Mouse (Mus musculus) heart, postnatal 0 days (tissue): ENCODE data around the gene Esrrg. TPM values are rescaled to one million over a fixed set of nuclear protein-coding genes. Genes with fewer than 3 reads are reported as not detected.

Experiments
- ATAC-seq: fragments of 200-750 bp; cut with Nextera tagmentation; 2 replicates; pipeline ENCODE4 v1.8.0; 2017; ENCODE audit warnings: low read depth, moderate number of reproducible peaks, moderate library complexity; ENCODE audit not compliant: insufficient read depth
- DNase-seq: peaks from one replicate; pipeline ENCODE4 v3.0.0-alpha.2; 2016; ENCODE audit warnings: low spot score
- H3K27ac ChIP-seq: fragments of 300-500 bp; sonication (generic); 2 replicates; pipeline ENCODE4 v1.5.1; 2014; ENCODE audit warnings: low read depth, mild to moderate bottlenecking
- H3K27me3 ChIP-seq: fragments of 300-500 bp; sonication (generic); 2 replicates; pipeline ENCODE4 v1.6.1; 2014; ENCODE audit warnings: low read length, mixed read lengths; ENCODE audit not compliant: control insufficient read depth, insufficient read depth
- H3K36me3 ChIP-seq: fragments of 300-500 bp; sonication (generic); replicated peaks from 2 replicates; pipeline ENCODE4 v1.6.1; 2014; ENCODE audit warnings: low read length, mixed read lengths; ENCODE audit not compliant: control insufficient read depth, insufficient read depth
- H3K4me1 ChIP-seq: fragments of 300-500 bp; sonication (generic); 2 replicates; pipeline ENCODE4 v1.6.1; 2014; ENCODE audit warnings: antibody characterized with exemption; ENCODE audit not compliant: control insufficient read depth, insufficient read depth
- H3K4me2 ChIP-seq: fragments of 300-500 bp; sonication (generic); 2 replicates; pipeline ENCODE4 v1.6.1; 2014; ENCODE audit warnings: low read depth, mild to moderate bottlenecking, low read length, moderate library complexity
- H3K4me3 ChIP-seq: fragments of 300-500 bp; sonication (generic); 2 replicates; pipeline ENCODE4 v1.5.1; 2014; ENCODE audit warnings: low read depth, low read length
- H3K9ac ChIP-seq: fragments of 300-500 bp; sonication (generic); replicated peaks from 2 replicates; pipeline ENCODE4 v1.6.1; 2014; ENCODE audit warnings: low read depth, low read length, mixed read lengths
- H3K9me3 ChIP-seq: fragments of 300-500 bp; sonication (generic); replicated peaks from 2 replicates; pipeline ENCODE4 v1.6.1; 2016; ENCODE audit warnings: low read length; ENCODE audit not compliant: control insufficient read depth
- CTCF ChIP-seq: IDR thresholded peaks from 2 replicates; pipeline ENCODE4 v1.5.1; 2016; ENCODE audit warnings: antibody characterized with exemption, control low read depth, low read depth
- EP300 ChIP-seq: IDR thresholded peaks from 2 replicates; pipeline ENCODE4 v1.6.1; 2016; ENCODE audit warnings: antibody characterized with exemption, low read depth
- WGBS: fragments of 180-500 bp; shearing (Covaris S2); extraction: QIAGEN DNeasy Blood & Tissue Kit; methylation state at CpG from one replicate; pipeline ENCODE4 v1.1.7; 2014; 5-methylcytosine and 5-hydroxymethylcytosine counted together
- polyA plus RNA-seq: library from polyadenylated mRNA; unstranded; fragments of >200 nt; fragmentation: Nextera tagmentation; extraction: Ambion mirVana; gene quantifications from 2 replicates; pipeline ENCODE4 v1.2.1, GENCODE M21; 2015
- total RNA-seq: library from RNA; depleted of rRNA; stranded (reverse); fragments of >200 nt; gene quantifications from 2 replicates; pipeline ENCODE4 v1.2.3, GENCODE M21; 2014; ENCODE audit warnings: low replicate concordance

Esrrg gene
- total and polyA plus RNA-seq, 2 experiments from 2014 or later: 11.5 to 16.8 TPM

DNA sequence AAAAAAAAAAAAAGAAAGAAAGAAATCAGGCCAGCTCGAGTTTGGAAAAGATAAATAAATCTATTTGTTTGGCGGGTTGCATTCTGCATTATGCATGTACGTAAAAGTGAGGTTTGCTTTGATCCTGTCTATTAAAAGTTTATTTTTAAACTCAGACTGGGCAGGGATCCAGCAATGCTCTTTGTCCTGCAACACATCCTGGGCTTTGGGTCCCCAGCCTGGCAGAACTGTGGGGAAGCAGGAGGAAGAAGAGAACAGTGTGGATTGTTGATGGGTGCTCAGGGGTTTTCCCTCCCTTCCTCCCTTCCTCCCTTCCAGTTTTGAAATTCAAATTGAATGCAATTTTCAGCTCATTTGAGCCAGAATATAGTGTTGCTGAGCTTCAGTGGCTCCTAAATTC is 187.0 kb downstream of the Esrrg start:
- Histone ChIP-seq H3K9me3 (no peaks in the 10 kb centered on the region), H3K36me3 (no peaks in the 10 kb centered on the region), H3K4me3 (no peak overlapping the region; the same call in 1 of the 2 replicates), H3K27ac (peak overlapping the region; percentile 55; the same call in 1 of the 2 replicates), H3K27me3 (no peaks in the 10 kb centered on the region), H3K9ac (no peak overlapping the region), H3K4me2 (peak overlapping the region; percentile 46), H3K4me1 (peaks cover 21% of the 10 kb centered on the region)
- DNase-seq: peak; percentile 65
- WGBS: 23% methylated on average over 3 of the region's 3 CpGs
- TF ChIP-seq CTCF (peak; percentile 13; the same call in 1 of the 2 replicates), EP300 (no peak)
- peak; percentile 51; the same call in 1 of the 2 replicates for ATAC-seq

- 29% methylated on average over 7 of the region's 7 CpGs for WGBS
- ATAC-seq: peak; percentile 41; the same call in 1 of the 2 replicates
- Histone ChIP-seq H3K36me3 (no peaks in the 10 kb centered on the region), H3K4me3 (no peak overlapping the region), H3K4me2 (no peak overlapping the region), H3K27me3 (no peaks in the 10 kb centered on the region), H3K4me1 (peaks cover 27% of the 10 kb centered on the region), H3K9me3 (no peaks in the 10 kb centered on the region), H3K9ac (no peak overlapping the region), H3K27ac (no peak overlapping the region)
- TF ChIP-seq CTCF (no peak), EP300 (no peak)
- DNase-seq: peak; percentile 32
These were observed 190.7 kb downstream of the Esrrg start for GRCm38 (mm10) chr1:187799300-187799699.

DNA sequence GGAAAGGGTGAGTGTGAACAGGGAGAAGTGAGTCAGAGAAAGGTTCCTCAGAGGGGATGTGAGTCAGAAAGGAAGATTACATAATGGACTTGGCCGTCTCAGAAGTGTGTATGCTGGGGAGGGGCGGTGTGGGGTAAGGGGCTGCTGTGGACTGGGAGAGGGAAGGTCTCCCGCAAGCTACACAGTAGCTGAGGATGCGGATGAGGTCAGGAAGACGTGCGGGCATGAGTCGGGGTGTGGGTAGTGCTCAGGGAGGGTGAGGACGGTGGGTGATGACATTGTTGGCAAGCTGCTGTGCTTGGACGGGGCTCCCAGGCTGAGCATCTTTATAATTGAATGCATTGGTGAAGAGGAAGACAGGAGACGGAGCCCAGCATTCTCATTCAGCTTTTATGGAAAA is 192.2 kb downstream of the Esrrg start:
- no peak for ATAC-seq
- no peaks in the 10 kb centered on the region for H3K9me3 ChIP-seq
- TF ChIP-seq CTCF: no peak
- no peak for TF ChIP-seq EP300
- H3K4me2 ChIP-seq: no peak overlapping the region
- DNase-seq: no peak
- no peak overlapping the region for H3K4me3 ChIP-seq
- H3K27ac ChIP-seq: no peak overlapping the region
- H3K27me3 ChIP-seq: no peaks in the 10 kb centered on the region
- H3K36me3 ChIP-seq: no peaks in the 10 kb centered on the region
- peaks cover 25% of the 10 kb centered on the region for H3K4me1 ChIP-seq
- no peak overlapping the region for H3K9ac ChIP-seq
- 56% methylated on average over 10 of the region's 10 CpGs for WGBS

DNA sequence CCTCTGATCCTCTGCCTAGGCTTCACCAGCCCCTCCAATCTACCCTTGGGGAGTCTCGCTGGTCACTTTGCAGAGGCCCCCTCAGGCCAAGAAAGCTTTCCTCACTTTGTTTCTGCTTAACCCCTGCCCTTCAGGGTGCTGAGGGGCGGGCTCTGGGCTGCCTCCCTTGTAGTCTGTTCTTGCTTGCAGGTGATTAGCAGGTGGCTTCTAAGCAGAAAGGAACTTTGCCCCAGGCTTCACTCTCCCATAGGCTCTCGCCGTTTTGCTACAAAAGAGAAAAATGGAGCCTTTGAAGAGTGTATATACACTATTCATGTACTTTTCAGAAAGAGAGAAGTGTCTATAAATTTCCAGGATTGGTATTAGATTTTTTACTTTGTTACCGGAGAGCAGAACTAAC is 195.0 kb downstream of the Esrrg start:
- WGBS: 74% methylated on average over 5 of the region's 5 CpGs
- Histone ChIP-seq H3K9ac (no peak overlapping the region), H3K27me3 (no peaks in the 10 kb centered on the region), H3K4me3 (no peak overlapping the region), H3K27ac (no peak overlapping the region), H3K4me2 (no peak overlapping the region), H3K4me1 (peaks cover 19% of the 10 kb centered on the region), H3K36me3 (no peaks in the 10 kb centered on the region), H3K9me3 (no peaks in the 10 kb centered on the region)
- DNase-seq (no peak), ATAC-seq (no peak)
- TF ChIP-seq EP300 (no peak), CTCF (no peak)

- Histone ChIP-seq H3K4me3 (no peak overlapping the region), H3K27ac (no peak overlapping the region), H3K4me2 (no peak overlapping the region), H3K9ac (no peak overlapping the region), H3K27me3 (no peaks in the 10 kb centered on the region), H3K4me1 (peaks cover 19% of the 10 kb centered on the region), H3K9me3 (no peaks in the 10 kb centered on the region), H3K36me3 (no peaks in the 10 kb centered on the region)
- ATAC-seq: no peak
- WGBS: 24% methylated on average over 5 of the region's 5 CpGs
- DNase-seq: no peak
- no peak for TF ChIP-seq EP300
- no peak for TF ChIP-seq CTCF
These were observed 195.4 kb downstream of the Esrrg start for GRCm38 (mm10) chr1:187803997-187804396.

DNA sequence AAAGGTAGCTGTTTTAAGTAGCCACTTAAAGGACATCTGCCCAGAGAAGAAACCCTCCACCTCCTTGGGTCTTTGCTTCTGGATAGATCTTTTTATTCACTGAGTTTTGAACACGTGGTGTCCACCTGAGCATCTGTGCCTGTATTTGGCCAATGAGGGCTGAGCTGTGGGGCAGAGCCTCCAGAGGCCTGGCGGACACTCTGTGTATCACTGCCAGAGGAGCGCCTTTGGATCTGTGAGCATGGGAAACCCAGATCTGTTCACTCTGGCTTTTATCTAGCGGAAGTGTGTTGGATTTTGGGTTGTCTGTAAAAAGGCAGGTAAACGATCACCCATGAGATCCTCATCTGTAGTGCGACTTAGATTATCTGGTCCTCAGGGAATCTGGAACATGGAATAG is 196.4 kb downstream of the Esrrg start:
- Histone ChIP-seq H3K4me3 (no peak overlapping the region), H3K27me3 (no peaks in the 10 kb centered on the region), H3K4me2 (no peak overlapping the region), H3K9ac (no peak overlapping the region), H3K4me1 (peaks cover 15% of the 10 kb centered on the region), H3K9me3 (no peaks in the 10 kb centered on the region), H3K27ac (no peak overlapping the region), H3K36me3 (no peaks in the 10 kb centered on the region)
- ATAC-seq (no peak), DNase-seq (no peak)
- 84% methylated on average over 6 of the region's 6 CpGs for WGBS
- TF ChIP-seq EP300 (no peak), CTCF (no peak)
